Mouse (Mus musculus): ENCODE results near the gene Arhgap24.

DNA sequence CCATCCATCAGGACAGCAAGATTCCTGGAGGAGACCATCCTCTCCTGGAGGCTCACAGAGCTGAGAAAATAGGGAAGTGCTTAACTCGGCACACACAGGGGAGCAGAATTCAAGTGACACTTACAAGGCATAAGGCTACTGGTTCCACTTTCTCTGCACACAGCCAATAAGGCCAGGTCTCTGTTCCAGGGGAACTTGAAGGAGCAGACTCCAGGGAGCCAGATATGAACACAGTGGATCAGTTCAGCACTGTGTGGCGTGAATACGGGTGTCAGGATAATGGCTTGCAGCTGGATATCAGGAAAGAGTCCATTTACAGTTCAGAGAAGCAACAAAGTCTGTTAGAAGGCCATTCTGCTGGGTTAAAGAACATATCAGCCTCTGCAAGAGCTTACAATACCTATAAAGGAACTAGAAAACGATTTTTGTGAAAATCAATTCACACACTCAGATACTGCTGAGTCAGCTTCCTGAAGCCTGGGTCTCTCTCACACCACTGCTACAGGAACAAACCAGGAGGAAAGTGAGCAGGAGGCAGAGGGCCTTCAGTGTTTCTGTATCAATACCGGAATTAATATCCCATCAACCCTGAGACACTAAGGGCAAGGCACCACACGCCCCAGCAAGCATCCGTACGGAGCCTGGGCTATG, 466.0 kb downstream of the Arhgap24 start:
- TF ChIP-seq TAL1 (IDR thresholded peaks at IDR 0.05; ENCODE audit: low read length) (no peak), GATA1 (IDR thresholded peaks at IDR 0.05; ENCODE audit: low read length) (no peak)

Data from erythroblast, embryonic 14.5 days (primary cell).